Mouse (Mus musculus): ENCODE results near the gene 1700012B09Rik.

GRCm38 (mm10) chr9:14764765-14765164 is 6.1 kb downstream of the 1700012B09Rik start:
- TF ChIP-seq CTCF (conservative IDR thresholded peaks at IDR 0.05; ENCODE audit: insufficient read depth, insufficient read length, low read depth, low read length) (peak; percentile 34), POLR2A (IDR thresholded peaks at IDR 0.05; ENCODE audit: low read depth, low read length) (no peak)
